Mouse (Mus musculus): ENCODE results near the gene Lrba. TPM values are rescaled to one million over a fixed set of nuclear protein-coding genes. Genes with fewer than 3 reads are reported as not detected.

Lrba gene
- 5.9 and 6.3 TPM in 2 replicates for polyA plus RNA-seq (2015; fragmentation: Nextera tagmentation; extraction: Ambion mirVana)

GRCm38 (mm10) chr3:86224564-86225421, at the start of gene Lrba:
Lrba (plus strand) TSS chr3:86224680.
- no peaks in the 10 kb centered on the region for H3K9me3 ChIP-seq (replicated peaks; ENCODE audit: low read length)
- WGBS: 2% methylated on average over 47 of the region's 55 CpGs
- peak within 1 kb of the TSS; percentile 58 for H3K4me3 ChIP-seq (replicated peaks; ENCODE audit: low read depth, low read length)
- peak; percentile 76 for DNase-seq (ENCODE audit: low spot score)
- H3K27ac ChIP-seq: peak within 1 kb of the TSS; percentile 95
- H3K9ac ChIP-seq (ENCODE audit: low read depth, low read length): peak within 1 kb of the TSS; percentile 76
- H3K27me3 ChIP-seq (ENCODE audit: insufficient read depth, low read length): no peaks in the 10 kb centered on the region
- no peaks in the 10 kb centered on the region for H3K4me1 ChIP-seq (replicated peaks; ENCODE audit: insufficient read depth, low read length)
- no peaks in the 10 kb centered on the region for H3K36me3 ChIP-seq (ENCODE audit: insufficient read depth, low read length)
- ATAC-seq (replicated peaks; ENCODE audit: low FRiP score, low read depth): peak; percentile 90
- H3K4me2 ChIP-seq (ENCODE audit: low read length): peak within 1 kb of the TSS; percentile 72
- TF ChIP-seq CTCF (IDR thresholded peaks at IDR 0.05; ENCODE audit: low read depth): no peak

DNA sequence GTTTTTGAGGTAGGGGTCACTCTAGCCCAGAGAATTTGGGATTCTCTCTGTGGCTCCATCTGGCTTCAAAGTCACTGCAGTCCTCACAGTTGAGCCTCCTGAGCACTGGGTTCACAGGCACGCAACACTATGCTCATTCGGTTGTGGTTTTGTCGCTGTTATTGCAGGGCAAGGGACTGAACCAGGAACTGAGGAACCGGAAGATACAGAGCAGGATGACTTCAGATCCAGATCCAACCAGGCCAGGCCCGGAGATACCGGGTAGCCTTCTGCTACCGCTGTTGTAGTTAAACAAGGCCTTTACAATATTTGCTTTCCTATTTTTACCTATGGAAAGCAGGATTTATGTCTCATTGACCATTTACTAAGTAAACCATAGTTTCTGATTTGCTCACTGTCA, 44.8 kb upstream of the Lrba start:
- 92% methylated on average over 7 of the region's 7 CpGs for WGBS
- H3K9me3 ChIP-seq (replicated peaks; ENCODE audit: low read length): no peaks in the 10 kb centered on the region
- no peaks in the 10 kb centered on the region for H3K4me1 ChIP-seq (replicated peaks; ENCODE audit: insufficient read depth, low read length)
- no peaks in the 10 kb centered on the region for H3K36me3 ChIP-seq (ENCODE audit: insufficient read depth, low read length)
- H3K9ac ChIP-seq (ENCODE audit: low read depth, low read length): no peak overlapping the region
- DNase-seq (ENCODE audit: low spot score) (no peak), ATAC-seq (replicated peaks; ENCODE audit: low FRiP score, low read depth) (no peak)
- H3K27ac ChIP-seq: no peak overlapping the region
- no peaks in the 10 kb centered on the region for H3K27me3 ChIP-seq (ENCODE audit: insufficient read depth, low read length)
- TF ChIP-seq CTCF (IDR thresholded peaks at IDR 0.05; ENCODE audit: low read depth): no peak
- H3K4me2 ChIP-seq (ENCODE audit: low read length): no peak overlapping the region
- no peak overlapping the region for H3K4me3 ChIP-seq (replicated peaks; ENCODE audit: low read depth, low read length)

DNA sequence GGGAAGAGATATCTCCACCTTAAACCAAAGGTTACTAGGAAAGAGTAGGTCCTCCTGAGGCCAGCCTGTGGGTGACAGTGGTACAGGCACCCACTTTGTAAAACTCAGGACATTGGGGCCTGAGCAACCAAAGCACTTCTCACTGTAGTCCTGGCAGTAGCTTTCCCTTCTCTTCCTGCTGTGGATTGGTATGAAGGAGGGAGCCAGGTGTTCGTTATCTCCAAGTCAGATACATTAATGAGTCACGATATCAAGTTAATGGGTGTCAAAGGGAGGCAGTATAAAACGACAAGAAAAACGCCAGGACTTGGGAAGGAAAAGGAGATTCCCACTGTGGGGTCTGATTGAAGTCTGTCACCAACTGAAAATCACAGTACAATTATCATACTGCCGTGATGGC, 43.4 kb upstream of the Lrba start:
- WGBS: 28% methylated on average over 5 of the region's 5 CpGs
- Histone ChIP-seq H3K27ac (no peak overlapping the region), H3K9me3 (replicated peaks; ENCODE audit: low read length) (no peaks in the 10 kb centered on the region), H3K27me3 (ENCODE audit: insufficient read depth, low read length) (no peaks in the 10 kb centered on the region), H3K36me3 (ENCODE audit: insufficient read depth, low read length) (no peaks in the 10 kb centered on the region), H3K4me2 (ENCODE audit: low read length) (no peak overlapping the region), H3K9ac (ENCODE audit: low read depth, low read length) (no peak overlapping the region), H3K4me3 (replicated peaks; ENCODE audit: low read depth, low read length) (no peak overlapping the region), H3K4me1 (replicated peaks; ENCODE audit: insufficient read depth, low read length) (no peaks in the 10 kb centered on the region)
- no peak for TF ChIP-seq CTCF (IDR thresholded peaks at IDR 0.05; ENCODE audit: low read depth)
- ATAC-seq (replicated peaks; ENCODE audit: low FRiP score, low read depth) (no peak), DNase-seq (ENCODE audit: low spot score) (peak; percentile 23)

DNA sequence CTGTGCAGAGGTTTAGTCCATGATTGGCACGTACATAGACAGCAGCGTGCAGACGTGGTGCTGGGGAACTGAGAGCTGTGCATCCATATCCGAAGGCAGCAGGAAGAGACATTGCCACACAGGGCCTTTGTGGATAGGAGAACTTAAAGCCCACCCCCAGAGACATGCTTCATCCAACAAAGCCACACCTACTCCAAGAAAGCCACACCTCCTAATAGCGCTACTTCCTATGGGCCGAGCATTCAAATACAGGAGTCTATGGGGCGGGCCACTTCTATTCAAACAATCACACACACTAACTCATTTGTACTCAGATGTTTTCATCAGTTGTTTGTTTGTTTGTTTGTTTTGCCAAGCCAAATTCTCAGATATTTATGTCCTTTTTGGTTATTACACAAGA, 39.9 kb upstream of the Lrba start:
- DNase-seq (ENCODE audit: low spot score) (no peak), ATAC-seq (replicated peaks; ENCODE audit: low FRiP score, low read depth) (no peak)
- no peak overlapping the region for H3K9ac ChIP-seq (ENCODE audit: low read depth, low read length)
- WGBS: 91% methylated on average over 7 of the region's 7 CpGs
- no peak overlapping the region for H3K4me3 ChIP-seq (replicated peaks; ENCODE audit: low read depth, low read length)
- no peaks in the 10 kb centered on the region for H3K9me3 ChIP-seq (replicated peaks; ENCODE audit: low read length)
- no peaks in the 10 kb centered on the region for H3K36me3 ChIP-seq (ENCODE audit: insufficient read depth, low read length)
- no peaks in the 10 kb centered on the region for H3K4me1 ChIP-seq (replicated peaks; ENCODE audit: insufficient read depth, low read length)
- TF ChIP-seq CTCF (IDR thresholded peaks at IDR 0.05; ENCODE audit: low read depth): no peak
- H3K27ac ChIP-seq: no peak overlapping the region
- no peak overlapping the region for H3K4me2 ChIP-seq (ENCODE audit: low read length)
- H3K27me3 ChIP-seq (ENCODE audit: insufficient read depth, low read length): no peaks in the 10 kb centered on the region

DNA sequence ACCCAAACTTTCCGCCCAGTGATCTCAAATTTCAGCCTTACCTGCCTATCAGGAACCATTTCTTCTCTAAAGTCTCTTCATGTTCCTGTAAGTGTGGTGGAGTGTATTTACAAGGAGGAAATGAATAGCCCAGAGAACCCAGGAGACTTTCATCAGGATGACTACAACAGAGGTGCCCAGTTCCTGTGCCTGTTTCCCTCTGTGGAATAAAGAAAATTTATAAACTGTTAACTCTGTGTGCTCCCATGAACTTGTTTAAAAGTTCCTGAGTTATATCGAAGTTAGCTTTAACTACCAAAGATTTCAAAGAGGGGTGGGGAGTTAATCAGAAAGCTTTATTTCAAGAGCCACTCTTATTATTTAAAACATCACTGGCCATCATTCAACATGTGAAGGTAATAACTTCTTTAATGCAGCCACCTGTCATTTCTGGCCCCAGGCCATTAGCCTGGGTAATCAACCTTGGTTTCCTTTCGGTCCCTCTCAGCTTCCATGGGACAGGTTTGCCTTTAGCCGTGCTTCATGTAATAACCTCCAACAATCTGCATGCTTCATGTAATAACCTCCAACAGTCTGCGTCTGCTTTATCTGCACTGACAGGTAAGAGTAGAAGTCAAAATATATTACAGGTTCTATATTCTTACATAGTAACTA, 36.6 kb upstream of the Lrba start:
- H3K36me3 ChIP-seq (ENCODE audit: insufficient read depth, low read length): no peaks in the 10 kb centered on the region
- H3K9ac ChIP-seq (ENCODE audit: low read depth, low read length): no peak overlapping the region
- no peak for ATAC-seq (replicated peaks; ENCODE audit: low FRiP score, low read depth)
- no peak overlapping the region for H3K4me3 ChIP-seq (replicated peaks; ENCODE audit: low read depth, low read length)
- TF ChIP-seq CTCF (IDR thresholded peaks at IDR 0.05; ENCODE audit: low read depth): no peak
- no peaks in the 10 kb centered on the region for H3K4me1 ChIP-seq (replicated peaks; ENCODE audit: insufficient read depth, low read length)
- H3K9me3 ChIP-seq (replicated peaks; ENCODE audit: low read length): no peaks in the 10 kb centered on the region
- H3K4me2 ChIP-seq (ENCODE audit: low read length): no peak overlapping the region
- no peak overlapping the region for H3K27ac ChIP-seq
- WGBS: 32% methylated on average over 5 of the region's 5 CpGs
- H3K27me3 ChIP-seq (ENCODE audit: insufficient read depth, low read length): no peaks in the 10 kb centered on the region
- peak; percentile 15 for DNase-seq (ENCODE audit: low spot score)

DNA sequence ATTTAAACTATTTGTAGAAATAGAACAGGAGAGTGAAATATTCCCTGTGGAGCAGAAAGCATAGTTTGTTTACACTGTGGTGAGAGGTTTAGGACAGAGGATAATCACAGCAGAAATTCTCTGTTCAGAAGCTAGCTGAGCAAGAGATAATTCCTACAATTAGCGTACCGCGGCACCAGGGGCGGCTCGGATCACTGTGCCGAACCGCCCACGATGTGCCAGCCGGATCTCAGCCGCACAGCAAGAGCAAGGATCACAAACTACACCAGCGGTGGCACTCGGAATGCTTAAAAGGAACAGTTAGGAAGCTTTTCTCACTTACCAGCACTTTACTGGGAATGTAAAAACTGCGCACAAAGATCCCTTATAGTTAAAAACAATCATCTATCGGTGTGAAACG, 28.5 kb upstream of the Lrba start:
- Histone ChIP-seq H3K4me1 (replicated peaks; ENCODE audit: insufficient read depth, low read length) (peaks cover 3% of the 10 kb centered on the region), H3K4me2 (ENCODE audit: low read length) (peak overlapping the region; percentile 23; the same call in 1 of the 2 replicates), H3K27ac (no peak overlapping the region), H3K9ac (ENCODE audit: low read depth, low read length) (no peak overlapping the region), H3K36me3 (ENCODE audit: insufficient read depth, low read length) (no peaks in the 10 kb centered on the region), H3K4me3 (replicated peaks; ENCODE audit: low read depth, low read length) (no peak overlapping the region), H3K27me3 (ENCODE audit: insufficient read depth, low read length) (no peaks in the 10 kb centered on the region), H3K9me3 (replicated peaks; ENCODE audit: low read length) (no peaks in the 10 kb centered on the region)
- WGBS: 43% methylated on average over 15 of the region's 15 CpGs
- ATAC-seq (replicated peaks; ENCODE audit: low FRiP score, low read depth): no peak
- no peak for TF ChIP-seq CTCF (IDR thresholded peaks at IDR 0.05; ENCODE audit: low read depth)
- peak; percentile 27 for DNase-seq (ENCODE audit: low spot score)

Data from kidney, postnatal 0 days (tissue).